ENCODE assay signal across 8 mouse cellular contexts in the genomic region with DNA sequence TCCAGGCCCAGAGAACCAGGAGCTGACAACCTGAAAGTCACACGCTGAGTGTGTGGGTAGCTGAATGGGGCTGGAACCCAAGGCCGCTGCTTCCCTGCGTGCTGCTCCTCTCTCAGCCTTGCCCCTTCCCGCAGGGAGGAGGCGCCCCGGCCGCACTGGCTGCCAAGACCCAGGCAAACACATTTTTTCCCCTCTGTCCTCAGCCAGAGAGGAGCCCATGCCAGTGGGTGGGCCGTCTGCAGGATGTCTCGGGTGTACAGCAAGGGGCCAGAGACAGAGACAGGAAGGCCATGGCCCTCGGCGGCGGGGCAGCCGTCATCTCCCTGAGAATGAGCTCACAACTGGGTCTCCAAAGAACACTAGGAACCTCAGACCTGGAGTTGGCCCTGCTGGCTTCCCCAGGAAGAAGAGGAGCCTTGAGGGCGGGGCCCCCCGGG. TPM values are rescaled to one million over a fixed set of nuclear protein-coding genes. Genes with fewer than 3 reads are reported as not detected.
A peak's percentile ranks its signal among the peaks of the same experiment; 100 is the strongest.
DNase-seq lines count a peak whose midpoint lies in the region; ATAC-seq and TF ChIP-seq lines count a peak whose summit lies in the region.

No protein-coding gene starts in this region.

- peak overlapping the region; percentile 1; the same call in 1 of the 2 replicates for H3K9ac ChIP-seq in forebrain, embryonic 11.5 days (ENCODE audit: low read length)
- no peak overlapping the region for H3K9ac ChIP-seq in forebrain, embryonic 14.5 days (ENCODE audit: low read length)

- no peak overlapping the region for H3K4me2 ChIP-seq in forebrain, embryonic 11.5 days (ENCODE audit: low read depth, low read length, severe bottlenecking)
- H3K4me2 ChIP-seq in forebrain, embryonic 14.5 days (ENCODE audit: low read length) = no peak overlapping the region

- no peak for TF ChIP-seq CTCF in kidney, adult 2 months (conservative IDR thresholded peaks at IDR 0.05; ENCODE audit: insufficient read depth, insufficient read length, low read depth, low read length)

- H3K27me3 ChIP-seq in forebrain, embryonic 11.5 days (ENCODE audit: control insufficient read depth, insufficient read depth, low read length) = peaks cover 5% of the 10 kb centered on the region
- peaks cover 9% of the 10 kb centered on the region for H3K27me3 ChIP-seq in forebrain, embryonic 14.5 days (replicated peaks; ENCODE audit: control insufficient read depth, insufficient read depth, low read length)
- H3K27me3 ChIP-seq in kidney, adult 2 months (replicated peaks; ENCODE audit: control insufficient read depth, insufficient read depth, low read length) = no peaks in the 10 kb centered on the region

- no peaks in the 10 kb centered on the region for H3K36me3 ChIP-seq in forebrain, embryonic 11.5 days (ENCODE audit: control insufficient read depth, insufficient read depth, low read length)
- no peaks in the 10 kb centered on the region for H3K36me3 ChIP-seq in forebrain, embryonic 14.5 days (ENCODE audit: control insufficient read depth, insufficient read depth, low read length)
- H3K36me3 ChIP-seq in kidney, adult 2 months (ENCODE audit: control insufficient read depth, insufficient read depth, low read length) = no peaks in the 10 kb centered on the region

- no peak for TF ChIP-seq POLR2A in kidney, adult 2 months (IDR thresholded peaks at IDR 0.05; ENCODE audit: low read depth, low read length)

- DNase-seq in forebrain, embryonic 11.5 days (ENCODE audit: low spot score) = no peak
- DNase-seq in forebrain, embryonic 14.5 days (ENCODE audit: low spot score) = no peak
- DNase-seq in gastrocnemius, postnatal 25 days = peak; percentile 81
- peak; percentile 80 for DNase-seq in kidney, adult 2 months
- DNase-seq in lung, postnatal 10 days = peak; percentile 92
- DNase-seq in embryo, embryonic 10 days (ENCODE audit: low spot score) = no peak
- DNase-seq in left cerebral cortex, adult 18-20 months (ENCODE audit: low spot score in 2 of 2) = no peak
- no peak for DNase-seq in natural killer cell, adult 2 months (ENCODE audit: low spot score in 2 of 2)

- H3K4me3 ChIP-seq in forebrain, embryonic 11.5 days (ENCODE audit: low read depth, low read length) = no peak overlapping the region
- no peak overlapping the region for H3K4me3 ChIP-seq in forebrain, embryonic 14.5 days (ENCODE audit: low read depth, low read length)
- H3K4me3 ChIP-seq in kidney, adult 2 months (ENCODE audit: insufficient read depth, low read depth, low read length) = no peak overlapping the region

- WGBS in forebrain, embryonic 11.5 days = 41% methylated on average over 15 of the region's 15 CpGs
- WGBS in forebrain, embryonic 14.5 days = 36% methylated on average over 15 of the region's 15 CpGs
- WGBS in kidney, adult 2 months = 40% methylated on average over 15 of the region's 15 CpGs

- H3K9me3 ChIP-seq in forebrain, embryonic 11.5 days (ENCODE audit: control insufficient read depth, low read length) = no peaks in the 10 kb centered on the region
- H3K9me3 ChIP-seq in forebrain, embryonic 14.5 days (replicated peaks; ENCODE audit: control insufficient read depth, low read length) = no peaks in the 10 kb centered on the region

- ATAC-seq in forebrain, embryonic 11.5 days (replicated peaks; ENCODE audit: low FRiP score) = no peak
- ATAC-seq in forebrain, embryonic 14.5 days = no peak

- no peak overlapping the region for H3K27ac ChIP-seq in forebrain, embryonic 11.5 days (ENCODE audit: low read depth, low read length)
- no peak overlapping the region for H3K27ac ChIP-seq in forebrain, embryonic 14.5 days (ENCODE audit: low read depth, low read length)
- no peak overlapping the region for H3K27ac ChIP-seq in kidney, adult 2 months (ENCODE audit: insufficient read depth, low read depth, low read length)

- no peaks in the 10 kb centered on the region; the same call in none of the 2 replicates for H3K4me1 ChIP-seq in forebrain, embryonic 11.5 days (replicated peaks; ENCODE audit: control insufficient read depth, insufficient read depth, low read length)
- H3K4me1 ChIP-seq in forebrain, embryonic 14.5 days (ENCODE audit: control insufficient read depth, insufficient read depth, low read length) = no peaks in the 10 kb centered on the region
- H3K4me1 ChIP-seq in kidney, adult 2 months (ENCODE audit: control insufficient read depth, insufficient read depth, low read length) = peaks cover 7% of the 10 kb centered on the region

RNA-seq across cellular contexts. Expression of a gene that starts 4.9 kb away (rescaled TPM):
- polyA plus RNA-seq in forebrain, embryonic 11.5 days (2014; fragmentation: Nextera tagmentation; extraction: Ambion mirVana) = 1.5 TPM in 2 replicates
- 0.72 and 1.6 TPM in 2 replicates for polyA plus RNA-seq in forebrain, embryonic 14.5 days (2014; fragmentation: Nextera tagmentation; extraction: Ambion mirVana)
- total RNA-seq in gastrocnemius, postnatal 25 days (2021) = 1 to 10 TPM; 2.7 to 3.8 TPM
- polyA plus RNA-seq in kidney, adult 2 months (2012; rRNA removed) = 1.2 and 1.3 TPM in 2 replicates
- 1 to 10 TPM; 1.8 to 2.8 TPM for total RNA-seq in left cerebral cortex, adult 18-20 months (2021)

RNA-seq across cellular contexts. Expression of a gene that starts 23.2 kb away (rescaled TPM):
- polyA plus RNA-seq in forebrain, embryonic 11.5 days (2014; fragmentation: Nextera tagmentation; extraction: Ambion mirVana) = 20.8 and 22.3 TPM in 2 replicates
- 14.0 and 18.9 TPM in 2 replicates for polyA plus RNA-seq in forebrain, embryonic 14.5 days (2014; fragmentation: Nextera tagmentation; extraction: Ambion mirVana)
- total RNA-seq in gastrocnemius, postnatal 25 days (2021) = 10 to 100 TPM; 15.0 to 16.0 TPM
- 24.6 and 28.7 TPM in 2 replicates for polyA plus RNA-seq in kidney, adult 2 months (2012; rRNA removed)
- 10 to 100 TPM; 18.4 to 21.2 TPM for total RNA-seq in left cerebral cortex, adult 18-20 months (2021)

RNA-seq across cellular contexts. Expression of a gene that starts 52.0 kb away (rescaled TPM):
- 52.3 and 55.2 TPM in 2 replicates for polyA plus RNA-seq in forebrain, embryonic 11.5 days (2014; fragmentation: Nextera tagmentation; extraction: Ambion mirVana)
- polyA plus RNA-seq in forebrain, embryonic 14.5 days (2014; fragmentation: Nextera tagmentation; extraction: Ambion mirVana) = 20.3 and 30.6 TPM in 2 replicates
- total RNA-seq in gastrocnemius, postnatal 25 days (2021) = 10 to 100 TPM; 28.4 to 30.4 TPM
- polyA plus RNA-seq in kidney, adult 2 months (2012; rRNA removed) = 69.0 and 81.0 TPM in 2 replicates
- total RNA-seq in left cerebral cortex, adult 18-20 months (2021) = 10 to 100 TPM; 71.3 to 74.8 TPM

Comparison
In these comparisons a context has a peak if more than half of its experiments do, and no peak if none do; other contexts are left out.
1. DNase-seq: peak in gastrocnemius, postnatal 25 days (single experiment), kidney, adult 2 months (single experiment) and lung, postnatal 10 days (single experiment); none in forebrain, embryonic 11.5 days (single experiment), forebrain, embryonic 14.5 days (single experiment), embryo, embryonic 10 days (single experiment), left cerebral cortex, adult 18-20 months (0 of 2) and natural killer cell, adult 2 months (0 of 2).